Mouse (Mus musculus): Measurements from ENCODE around the gene Prom1. TPM values are rescaled to one million over a fixed set of nuclear protein-coding genes. Genes with fewer than 3 reads are reported as not detected.

Gene Prom1
- polyA plus RNA-seq, 1 experiment from 2014 or later, result 24.5 TPM

Other genes starting within 250 kb of the Prom1 start
- 5.3 and 6.5 TPM in 2 replicates for gene Cd38, start 233.5 kb downstream of the Prom1 start, polyA plus RNA-seq (2015; fragmentation: Nextera tagmentation; extraction: Ambion mirVana)
- gene Gm7879, start 188.9 kb downstream of the Prom1 start, polyA plus RNA-seq (2015; fragmentation: Nextera tagmentation; extraction: Ambion mirVana), result 1.4 TPM in 1 of 2 replicates, not detected in the other
- 85.4 and 88.2 TPM in 2 replicates for gene Fgfbp1, start 120.3 kb downstream of the Prom1 start, polyA plus RNA-seq (2015; fragmentation: Nextera tagmentation; extraction: Ambion mirVana)
- gene Tapt1, start 124.6 kb upstream of the Prom1 start, polyA plus RNA-seq (2015; fragmentation: Nextera tagmentation; extraction: Ambion mirVana), result 33.5 and 33.7 TPM in 2 replicates

All from embryonic facial prominence, embryonic 15.5 days (tissue).